Mouse (Mus musculus) bone marrow macrophage, adult 2 months (primary cell): Measurements from ENCODE around the gene Snap23. TPM values are rescaled to one million over a fixed set of nuclear protein-coding genes. Genes with fewer than 3 reads are reported as not detected.

Experiments
- H3K27ac ChIP-seq: 2 replicates; pipeline ENCODE4 v1.5.1; 2012; ENCODE audit warnings: low read depth, low read length; ENCODE audit not compliant: insufficient read depth
- H3K4me1 ChIP-seq: 2 replicates; pipeline ENCODE4 v1.6.1; 2012; ENCODE audit warnings: low read length; ENCODE audit not compliant: control insufficient read depth, insufficient read depth
- H3K4me3 ChIP-seq: 2 replicates; pipeline ENCODE4 v1.5.1; 2012; ENCODE audit warnings: mild to moderate bottlenecking, low read length, moderate library complexity; ENCODE audit not compliant: insufficient read depth
- CTCF ChIP-seq: IDR thresholded peaks from 2 replicates; pipeline ENCODE4 v1.5.1; 2012; ENCODE audit warnings: low read depth, mild to moderate bottlenecking, low read length, moderate library complexity
- POLR2A ChIP-seq: IDR thresholded peaks from 2 replicates; pipeline ENCODE4 v1.6.1; 2012; ENCODE audit warnings: mild to moderate bottlenecking, low read depth, low read length, borderline replicate concordance
- polyA plus RNA-seq: library from polyadenylated mRNA; stranded (reverse); fragments of >200 nt; gene quantifications from 2 replicates; pipeline ENCODE4 v1.2.4, GENCODE M21; 2012; ENCODE audit not compliant: missing spikeins, insufficient read depth, insufficient read length

Gene Snap23
- polyA plus RNA-seq, 1 experiment = 248 TPM

GRCm38 (mm10) chr2:120622920-120623319, 55.4 kb downstream of the Snap23 start:
- H3K4me1 ChIP-seq = peaks cover 6% of the 10 kb centered on the region; the same call in 1 of the 2 replicates
- no peak overlapping the region for H3K27ac ChIP-seq
- no peak overlapping the region for H3K4me3 ChIP-seq
- TF ChIP-seq POLR2A = no peak

DNA sequence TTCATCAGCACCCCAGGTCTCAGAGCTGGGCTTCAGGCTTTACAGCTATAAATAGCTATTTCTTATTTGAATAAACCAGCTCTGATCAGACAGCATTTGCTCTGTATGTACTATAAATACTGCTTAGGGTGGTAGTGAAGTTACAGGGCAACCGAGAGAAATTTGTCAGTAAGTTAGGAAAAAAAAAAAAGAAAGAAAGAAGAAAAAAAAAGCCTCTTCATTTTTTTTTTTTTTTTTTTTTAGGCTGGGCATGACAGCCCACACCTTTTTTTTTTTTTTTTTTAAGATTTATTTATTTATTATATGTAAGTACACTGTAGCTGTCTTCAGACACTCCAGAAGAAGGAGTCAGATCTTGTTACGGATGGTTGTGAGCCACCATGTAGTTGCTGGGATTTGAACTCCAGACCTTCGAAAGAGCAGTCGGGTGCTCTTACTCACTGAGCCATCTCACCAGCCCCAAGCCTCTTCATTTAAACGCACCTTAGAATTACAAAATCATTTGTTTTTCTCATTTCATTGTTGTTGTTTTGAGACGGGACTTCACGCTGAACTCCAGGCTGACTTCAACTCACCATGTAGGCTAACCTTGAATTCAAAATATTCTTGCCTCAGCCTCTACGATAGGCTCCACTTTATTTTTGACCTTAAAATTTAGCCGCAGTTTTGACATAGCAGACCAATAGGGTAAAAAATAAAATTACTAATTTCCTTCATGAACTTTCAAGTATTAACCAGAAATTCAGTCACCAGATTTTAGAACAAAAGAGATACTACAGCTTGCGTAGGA, 60.8 kb downstream of the Snap23 start:
- Histone ChIP-seq H3K4me3 (peak overlapping the region; percentile 2; the same call in 1 of the 2 replicates), H3K4me1 (peaks cover 27% of the 10 kb centered on the region)

GRCm38 (mm10) chr2:120628886-120629735, 61.6 kb downstream of the Snap23 start, which contains the start of gene Stard9:
Gene Stard9, plus strand, starts transcription at chr2:120629121.
- TF ChIP-seq POLR2A (no peak), CTCF (no peak)
- Histone ChIP-seq H3K27ac (peak within 1 kb of the TSS; percentile 60), H3K4me1 (peaks cover 27% of the 10 kb centered on the region)

More for the DNA sequence above, 60.8 kb downstream of the Snap23 start:
- no peak overlapping the region for H3K27ac ChIP-seq
- no peak for TF ChIP-seq CTCF
- no peak for TF ChIP-seq POLR2A

GRCm38 (mm10) chr2:120630246-120630645, 62.8 kb downstream of the Snap23 start:
- H3K27ac ChIP-seq = peak overlapping the region; percentile 60

More at GRCm38 (mm10) chr2:120628886-120629735, 61.6 kb downstream of the Snap23 start, which contains the start of gene Stard9:
- H3K4me3 ChIP-seq = peak within 1 kb of the TSS; percentile 70

DNA sequence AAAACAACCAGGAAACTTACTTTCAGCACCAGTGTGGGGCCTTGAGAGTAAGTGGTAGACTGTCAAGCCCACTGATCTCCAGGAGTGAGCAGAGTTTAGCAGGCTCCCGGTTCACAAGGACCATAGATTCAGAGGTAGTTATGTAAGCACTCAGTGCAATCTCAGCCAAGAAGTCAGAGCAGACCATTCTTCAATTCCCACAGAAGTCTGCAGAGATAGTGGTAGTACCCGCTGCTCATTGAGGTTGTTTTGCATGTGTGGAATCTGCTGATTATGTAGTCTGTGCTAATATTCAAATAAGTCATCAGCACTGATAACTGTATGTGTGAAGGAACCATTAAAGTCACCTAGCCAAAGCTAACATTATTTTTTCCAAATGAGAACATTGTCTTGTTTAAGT, 63.2 kb downstream of the Snap23 start:
- TF ChIP-seq CTCF = no peak
- TF ChIP-seq POLR2A = no peak
- Histone ChIP-seq H3K4me1 (peaks cover 27% of the 10 kb centered on the region), H3K4me3 (peak overlapping the region; percentile 70), H3K27ac (peak overlapping the region; percentile 60)

More at GRCm38 (mm10) chr2:120630246-120630645, 62.8 kb downstream of the Snap23 start:
- peaks cover 27% of the 10 kb centered on the region for H3K4me1 ChIP-seq
- H3K4me3 ChIP-seq = peak overlapping the region; percentile 70
- no peak for TF ChIP-seq CTCF

DNA sequence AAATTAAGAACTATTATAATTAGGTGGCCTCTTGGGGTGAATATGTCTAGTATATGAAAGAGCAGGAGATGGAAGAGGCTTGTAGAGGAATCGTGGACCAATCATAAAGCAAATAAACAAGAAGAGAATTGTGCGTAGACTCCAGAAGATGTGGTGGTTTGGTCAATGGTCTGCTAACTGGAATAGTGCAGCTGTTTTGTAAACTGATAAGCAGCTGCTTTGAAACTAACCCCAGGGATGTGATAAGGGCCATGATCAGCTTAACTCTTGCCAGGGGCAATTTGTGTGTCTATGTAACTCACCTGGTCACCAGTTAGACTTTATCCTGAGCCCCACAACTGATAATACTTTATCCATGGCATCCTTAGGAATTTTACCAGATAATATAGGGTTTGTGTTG, 64.0 kb downstream of the Snap23 start:
- Histone ChIP-seq H3K27ac (peak overlapping the region; percentile 74), H3K4me1 (peaks cover 24% of the 10 kb centered on the region), H3K4me3 (no peak overlapping the region)
- TF ChIP-seq CTCF (no peak), POLR2A (no peak)

DNA sequence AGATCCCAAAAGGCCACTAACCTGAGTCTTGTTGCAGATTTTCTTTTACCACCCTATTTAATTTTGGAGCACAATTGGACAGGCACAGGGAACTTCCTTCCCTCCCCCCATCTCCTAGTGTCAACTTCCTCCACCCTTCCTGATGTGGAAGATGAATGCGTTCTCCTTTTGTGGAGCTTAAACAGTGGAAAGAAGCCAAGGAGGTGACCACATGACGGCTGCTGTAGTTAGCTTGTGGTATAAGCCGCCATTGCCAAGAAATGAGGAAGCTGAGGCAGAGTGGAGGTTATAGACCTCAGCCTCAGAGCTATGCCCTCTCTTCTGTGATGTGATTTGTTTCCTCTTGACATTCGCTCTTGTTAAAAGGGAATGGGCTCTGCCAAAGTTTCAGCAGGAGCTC, 64.5 kb downstream of the Snap23 start:
- Histone ChIP-seq H3K4me1 (peaks cover 24% of the 10 kb centered on the region), H3K4me3 (no peak overlapping the region), H3K27ac (peak overlapping the region; percentile 94)
- TF ChIP-seq POLR2A = no peak
- TF ChIP-seq CTCF = no peak

GRCm38 (mm10) chr2:120640835-120641234, 73.4 kb downstream of the Snap23 start:
- Histone ChIP-seq H3K4me3 (no peak overlapping the region), H3K4me1 (no peaks in the 10 kb centered on the region), H3K27ac (no peak overlapping the region)
- TF ChIP-seq POLR2A (no peak), CTCF (no peak)

- H3K4me1 ChIP-seq = peaks cover 6% of the 10 kb centered on the region
- no peak overlapping the region for H3K4me3 ChIP-seq
- TF ChIP-seq CTCF (no peak), POLR2A (no peak)
- H3K27ac ChIP-seq = no peak overlapping the region
These were observed 76.4 kb downstream of the Snap23 start for GRCm38 (mm10) chr2:120643836-120644235.
